Mouse (Mus musculus) kidney, postnatal 0 days (tissue): Measurements from ENCODE around the gene Bcor. TPM values are rescaled to one million over a fixed set of nuclear protein-coding genes. Genes with fewer than 3 reads are reported as not detected.

Experiments used
- ATAC-seq: fragments of 200-750 bp; cut with Nextera tagmentation; replicated peaks from 2 replicates; pipeline ENCODE4 v1.8.0; 2017; ENCODE audit warnings: low read depth, moderate number of reproducible peaks, moderate TSS enrichment, moderate library complexity; ENCODE audit not compliant: low FRiP score
- DNase-seq: peaks from one replicate; pipeline ENCODE4 v3.0.0-alpha.2; 2016; ENCODE audit warnings: low spot score
- H3K27ac ChIP-seq: fragments of 300-500 bp; sonication (generic); 2 replicates; pipeline ENCODE4 v1.5.1; 2014; ENCODE audit warnings: mild to moderate bottlenecking
- H3K27me3 ChIP-seq: fragments of 300-500 bp; sonication (generic); 2 replicates; pipeline ENCODE4 v1.6.1; 2014; ENCODE audit warnings: low read length, mixed read lengths; ENCODE audit not compliant: insufficient read depth
- H3K36me3 ChIP-seq: fragments of 300-500 bp; sonication (generic); 2 replicates; pipeline ENCODE4 v1.6.1; 2014; ENCODE audit warnings: low read length, mixed read lengths; ENCODE audit not compliant: insufficient read depth
- H3K4me1 ChIP-seq: fragments of 300-500 bp; sonication (generic); replicated peaks from 2 replicates; pipeline ENCODE4 v1.6.1; 2014; ENCODE audit warnings: antibody characterized with exemption, low read length, mixed read lengths; ENCODE audit not compliant: insufficient read depth
- H3K4me2 ChIP-seq: fragments of 300-500 bp; sonication (generic); 2 replicates; pipeline ENCODE4 v1.6.1; 2014; ENCODE audit warnings: mild to moderate bottlenecking, low read length, moderate library complexity, mixed read lengths
- H3K4me3 ChIP-seq: fragments of 300-500 bp; sonication (generic); replicated peaks from 2 replicates; pipeline ENCODE4 v1.5.1; 2014; ENCODE audit warnings: low read depth, low read length
- H3K9ac ChIP-seq: fragments of 300-500 bp; sonication (generic); 2 replicates; pipeline ENCODE4 v1.6.1; 2014; ENCODE audit warnings: low read depth, low read length
- H3K9me3 ChIP-seq: fragments of 300-500 bp; sonication (generic); replicated peaks from 2 replicates; pipeline ENCODE4 v1.6.1; 2016; ENCODE audit warnings: low read length, inconsistent platforms, mixed read lengths
- CTCF ChIP-seq: IDR thresholded peaks from 2 replicates; pipeline ENCODE4 v1.5.1; 2016; ENCODE audit warnings: antibody characterized with exemption, low read depth, mild to moderate bottlenecking, moderate library complexity
- WGBS: fragments of 180-500 bp; shearing (Covaris S2); extraction: QIAGEN DNeasy Blood & Tissue Kit; methylation state at CpG from one replicate; pipeline ENCODE4 v1.1.7; 2014; 5-methylcytosine and 5-hydroxymethylcytosine counted together
- polyA plus RNA-seq: library from polyadenylated mRNA; unstranded; fragments of >200 nt; fragmentation: Nextera tagmentation; extraction: Ambion mirVana; gene quantifications from 2 replicates; pipeline ENCODE4 v1.2.1, GENCODE M21; 2015

The Bcor gene
- polyA plus RNA-seq, 1 experiment from 2014 or later = 12.8 TPM

GRCm38 (mm10) chrX:12133178-12133835, 26.8 kb downstream of the Bcor start:
- TF ChIP-seq CTCF = no peak
- peak overlapping the region; percentile 42; the same call in 1 of the 2 replicates for H3K9ac ChIP-seq

GRCm38 (mm10) chrX:12132541-12133177, 27.5 kb downstream of the Bcor start:
- no peak for ATAC-seq
- no peak overlapping the region for H3K27ac ChIP-seq
- H3K27me3 ChIP-seq = no peaks in the 10 kb centered on the region; the same call in 1 of the 2 replicates
- TF ChIP-seq CTCF = no peak
- DNase-seq = no peak
- no peaks in the 10 kb centered on the region for H3K36me3 ChIP-seq
- no peak overlapping the region for H3K4me3 ChIP-seq
- WGBS = 27% methylated on average over 8 of the region's 8 CpGs
- H3K4me1 ChIP-seq = no peaks in the 10 kb centered on the region
- 0 out of 2 replicates have a peak overlapping the region, but pooled peaks have one; percentile 42 for H3K9ac ChIP-seq
- no peak overlapping the region for H3K4me2 ChIP-seq
- no peaks in the 10 kb centered on the region for H3K9me3 ChIP-seq

More at GRCm38 (mm10) chrX:12133178-12133835, 26.8 kb downstream of the Bcor start:
- Histone ChIP-seq H3K4me2 (peak overlapping the region; percentile 75), H3K36me3 (no peaks in the 10 kb centered on the region), H3K27ac (peak overlapping the region; percentile 77), H3K4me1 (no peaks in the 10 kb centered on the region), H3K4me3 (peak overlapping the region; percentile 17), H3K27me3 (no peaks in the 10 kb centered on the region), H3K9me3 (no peaks in the 10 kb centered on the region)
- 2% methylated on average over 49 of the region's 49 CpGs for WGBS
- peak; percentile 88 for DNase-seq
- peak; percentile 49 for ATAC-seq

GRCm38 (mm10) chrX:12129828-12130809, 30.0 kb downstream of the Bcor start:
- H3K36me3 ChIP-seq = no peaks in the 10 kb centered on the region
- no peak for ATAC-seq
- no peak overlapping the region for H3K4me2 ChIP-seq
- H3K27ac ChIP-seq = no peak overlapping the region
- no peaks in the 10 kb centered on the region; the same call in 1 of the 2 replicates for H3K27me3 ChIP-seq
- TF ChIP-seq CTCF = no peak
- no peaks in the 10 kb centered on the region for H3K4me1 ChIP-seq
- H3K9me3 ChIP-seq = no peaks in the 10 kb centered on the region
- no peak overlapping the region for H3K9ac ChIP-seq
- no peak for DNase-seq
- H3K4me3 ChIP-seq = no peak overlapping the region
- WGBS = 27% methylated on average over 14 of the region's 14 CpGs

- DNase-seq = no peak
- Histone ChIP-seq H3K4me2 (peak overlapping the region; percentile 73), H3K4me3 (no peak overlapping the region; the same call in 1 of the 2 replicates), H3K27ac (0 out of 2 replicates have a peak overlapping the region, but pooled peaks have one; percentile 79), H3K9ac (no peak overlapping the region), H3K4me1 (no peaks in the 10 kb centered on the region), H3K36me3 (no peaks in the 10 kb centered on the region), H3K27me3 (no peaks in the 10 kb centered on the region; the same call in 1 of the 2 replicates), H3K9me3 (no peaks in the 10 kb centered on the region)
- no peak for TF ChIP-seq CTCF
- ATAC-seq = no peak
- WGBS = 12% methylated on average over 24 of the region's 24 CpGs
Observed at GRCm38 (mm10) chrX:12129230-12129629, 30.9 kb downstream of the Bcor start.

- peak; percentile 76 for ATAC-seq
- Histone ChIP-seq H3K4me3 (peak overlapping the region; percentile 52), H3K36me3 (no peaks in the 10 kb centered on the region), H3K4me2 (peak overlapping the region; percentile 73), H3K9ac (peak overlapping the region; percentile 69), H3K27me3 (no peaks in the 10 kb centered on the region; the same call in 1 of the 2 replicates), H3K27ac (peak overlapping the region; percentile 79), H3K9me3 (no peaks in the 10 kb centered on the region), H3K4me1 (no peaks in the 10 kb centered on the region)
- peak; percentile 91 for DNase-seq
- 3% methylated on average over 59 of the region's 72 CpGs for WGBS
- no peak for TF ChIP-seq CTCF
Observed at GRCm38 (mm10) chrX:12128165-12129083, 31.7 kb downstream of the Bcor start.
